Mouse (Mus musculus) liver, adult 2 months (tissue): Measurements from ENCODE around the gene Tnik.

Experiments used
- CTCF ChIP-seq: fragments of 200-500 bp; IDR thresholded peaks from 2 replicates; pipeline ENCODE4 v1.5.1; 2011; ENCODE audit warnings: low read depth, low read length, control low read depth
- POLR2A ChIP-seq: fragments of 200-500 bp; IDR thresholded peaks from 2 replicates; pipeline ENCODE4 v1.6.1; 2011; ENCODE audit warnings: low read length, control low read depth; ENCODE audit not compliant: insufficient read depth; ENCODE audit errors: extremely low read depth

DNA sequence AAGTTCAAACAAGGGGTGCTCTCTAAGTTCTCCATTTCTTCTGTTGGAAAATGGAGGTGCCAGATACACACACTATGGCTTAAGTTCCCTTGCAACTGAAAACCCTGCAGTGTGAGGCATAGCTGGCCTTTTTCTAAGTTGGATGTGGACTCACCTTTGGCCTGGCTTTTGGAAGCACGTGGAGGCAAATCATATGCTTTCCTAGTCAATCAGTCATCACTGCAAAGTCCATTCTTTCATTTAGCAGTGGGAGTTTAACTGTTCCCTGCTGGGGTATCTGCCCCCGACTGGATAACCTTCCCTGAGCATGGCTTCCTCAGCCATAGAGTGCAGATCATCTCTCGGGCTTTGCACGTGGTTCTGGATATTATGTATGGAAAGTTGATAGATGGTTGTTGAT, 436.6 kb downstream of the Tnik start:
- TF ChIP-seq CTCF (no peak), POLR2A (no peak)
